Mouse (Mus musculus): ENCODE results near the gene Sh3bp1. TPM values are rescaled to one million over a fixed set of nuclear protein-coding genes. Genes with fewer than 3 reads are reported as not detected.

Gene Sh3bp1
- total and polyA plus RNA-seq, 2 experiments from 2014 or later, result 3.3 to 6.4 TPM

GRCm38 (mm10) chr15:78940325-78940724 lies 40.8 kb downstream of the Sh3bp1 start:
- Histone ChIP-seq H3K9ac (no peak overlapping the region), H3K27ac (ENCODE audit: low read depth, low read length) (no peak overlapping the region), H3K36me3 (ENCODE audit: insufficient read depth) (peaks cover 50% of the 10 kb centered on the region), H3K27me3 (ENCODE audit: insufficient read depth, low read length) (no peaks in the 10 kb centered on the region), H3K9me3 (ENCODE audit: low read length) (no peaks in the 10 kb centered on the region), H3K4me3 (ENCODE audit: low read depth, low read length) (no peak overlapping the region), H3K4me2 (ENCODE audit: low read depth) (no peak overlapping the region), H3K4me1 (ENCODE audit: insufficient read depth) (no peaks in the 10 kb centered on the region; the same call in none of the 2 replicates)
- DNase-seq, result no peak
- 92% methylated on average over 13 of the region's 13 CpGs for WGBS
- TF ChIP-seq CTCF (IDR thresholded peaks at IDR 0.05; ENCODE audit: low read depth), result no peak
- no peak for ATAC-seq

GRCm38 (mm10) chr15:78942663-78943062 lies 43.1 kb downstream of the Sh3bp1 start:
- H3K27ac ChIP-seq (ENCODE audit: low read depth, low read length), result no peak overlapping the region

GRCm38 (mm10) chr15:78946232-78946631 lies 46.7 kb downstream of the Sh3bp1 start:
- WGBS, result 35% methylated on average over 7 of the region's 7 CpGs
- H3K36me3 ChIP-seq (ENCODE audit: insufficient read depth), result peaks cover 7% of the 10 kb centered on the region; the same call in 1 of the 2 replicates
- H3K9ac ChIP-seq, result no peak overlapping the region
- TF ChIP-seq CTCF (IDR thresholded peaks at IDR 0.05; ENCODE audit: low read depth), result no peak
- no peaks in the 10 kb centered on the region for H3K9me3 ChIP-seq (ENCODE audit: low read length)
- H3K27me3 ChIP-seq (ENCODE audit: insufficient read depth, low read length), result no peaks in the 10 kb centered on the region
- H3K27ac ChIP-seq (ENCODE audit: low read depth, low read length), result no peak overlapping the region
- no peak for ATAC-seq
- no peak for DNase-seq
- H3K4me3 ChIP-seq (ENCODE audit: low read depth, low read length), result no peak overlapping the region
- H3K4me1 ChIP-seq (ENCODE audit: insufficient read depth), result peaks cover 11% of the 10 kb centered on the region; the same call in 1 of the 2 replicates
- H3K4me2 ChIP-seq (ENCODE audit: low read depth), result no peak overlapping the region

More at GRCm38 (mm10) chr15:78942663-78943062, 43.1 kb downstream of the Sh3bp1 start:
- H3K9me3 ChIP-seq (ENCODE audit: low read length), result no peaks in the 10 kb centered on the region
- no peaks in the 10 kb centered on the region for H3K27me3 ChIP-seq (ENCODE audit: insufficient read depth, low read length)
- peak overlapping the region; percentile 22; the same call in 1 of the 2 replicates for H3K9ac ChIP-seq
- DNase-seq, result peak; percentile 84
- peak; percentile 86 for TF ChIP-seq CTCF (IDR thresholded peaks at IDR 0.05; ENCODE audit: low read depth)
- 2% methylated on average over 9 of the region's 9 CpGs for WGBS
- peak overlapping the region; percentile 40; the same call in 1 of the 2 replicates for H3K4me2 ChIP-seq (ENCODE audit: low read depth)
- peak; percentile 57 for ATAC-seq
- no peaks in the 10 kb centered on the region for H3K4me1 ChIP-seq (ENCODE audit: insufficient read depth)
- H3K4me3 ChIP-seq (ENCODE audit: low read depth, low read length), result no peak overlapping the region
- H3K36me3 ChIP-seq (ENCODE audit: insufficient read depth), result peaks cover 38% of the 10 kb centered on the region

GRCm38 (mm10) chr15:78947657-78948056 lies 48.1 kb downstream of the Sh3bp1 start, which contains the start of gene Triobp:
Gene Triobp, plus strand, starts transcription at chr15:78947724.
- Histone ChIP-seq H3K27ac (ENCODE audit: low read depth, low read length) (peak within 1 kb of the TSS; percentile 73), H3K36me3 (ENCODE audit: insufficient read depth) (peaks cover 11% of the 10 kb centered on the region; the same call in 1 of the 2 replicates), H3K9me3 (ENCODE audit: low read length) (no peaks in the 10 kb centered on the region), H3K4me1 (ENCODE audit: insufficient read depth) (peaks cover 11% of the 10 kb centered on the region; the same call in 1 of the 2 replicates), H3K4me2 (ENCODE audit: low read depth) (peak within 1 kb of the TSS; percentile 76), H3K4me3 (ENCODE audit: low read depth, low read length) (peak within 1 kb of the TSS; percentile 77), H3K27me3 (ENCODE audit: insufficient read depth, low read length) (no peaks in the 10 kb centered on the region), H3K9ac (peak within 1 kb of the TSS; percentile 86)
- TF ChIP-seq CTCF (IDR thresholded peaks at IDR 0.05; ENCODE audit: low read depth), result no peak
- DNase-seq, result peak; percentile 92
- WGBS, result 1% methylated on average over 24 of the region's 24 CpGs
- ATAC-seq, result peak; percentile 97

GRCm38 (mm10) chr15:78948152-78948725 lies 48.7 kb downstream of the Sh3bp1 start:
- H3K9me3 ChIP-seq (ENCODE audit: low read length), result no peaks in the 10 kb centered on the region
- TF ChIP-seq CTCF (IDR thresholded peaks at IDR 0.05; ENCODE audit: low read depth), result no peak
- peak overlapping the region; percentile 86 for H3K9ac ChIP-seq
- H3K27me3 ChIP-seq (ENCODE audit: insufficient read depth, low read length), result no peaks in the 10 kb centered on the region
- H3K4me2 ChIP-seq (ENCODE audit: low read depth), result peak overlapping the region; percentile 76
- ATAC-seq (peak; percentile 43; the same call in 1 of the 2 replicates), DNase-seq (no peak)
- peak overlapping the region; percentile 73 for H3K27ac ChIP-seq (ENCODE audit: low read depth, low read length)
- H3K4me1 ChIP-seq (ENCODE audit: insufficient read depth), result peaks cover 11% of the 10 kb centered on the region; the same call in 1 of the 2 replicates
- H3K4me3 ChIP-seq (ENCODE audit: low read depth, low read length), result peak overlapping the region; percentile 77
- peaks cover 14% of the 10 kb centered on the region; the same call in 1 of the 2 replicates for H3K36me3 ChIP-seq (ENCODE audit: insufficient read depth)
- 3% methylated on average over 11 of the region's 11 CpGs for WGBS

GRCm38 (mm10) chr15:78948883-78949282 lies 49.3 kb downstream of the Sh3bp1 start:
- Histone ChIP-seq H3K36me3 (ENCODE audit: insufficient read depth) (peaks cover 14% of the 10 kb centered on the region; the same call in 1 of the 2 replicates), H3K27ac (ENCODE audit: low read depth, low read length) (no peak overlapping the region), H3K27me3 (ENCODE audit: insufficient read depth, low read length) (no peaks in the 10 kb centered on the region), H3K4me3 (ENCODE audit: low read depth, low read length) (peak overlapping the region; percentile 77), H3K4me2 (ENCODE audit: low read depth) (peak overlapping the region; percentile 76), H3K9ac (no peak overlapping the region), H3K9me3 (ENCODE audit: low read length) (no peaks in the 10 kb centered on the region), H3K4me1 (ENCODE audit: insufficient read depth) (peaks cover 11% of the 10 kb centered on the region; the same call in 1 of the 2 replicates)
- no peak for DNase-seq
- ATAC-seq, result no peak
- TF ChIP-seq CTCF (IDR thresholded peaks at IDR 0.05; ENCODE audit: low read depth), result no peak
- 94% methylated on average over 3 of the region's 3 CpGs for WGBS

- H3K36me3 ChIP-seq (ENCODE audit: insufficient read depth), result peaks cover 48% of the 10 kb centered on the region
- 77% methylated on average over 3 of the region's 3 CpGs for WGBS
- H3K4me2 ChIP-seq (ENCODE audit: low read depth), result no peak overlapping the region
Observed at GRCm38 (mm10) chr15:78955663-78956062, 56.1 kb downstream of the Sh3bp1 start.

More at GRCm38 (mm10) chr15:78955663-78956062, 56.1 kb downstream of the Sh3bp1 start:
- H3K9me3 ChIP-seq (ENCODE audit: low read length), result no peaks in the 10 kb centered on the region
- H3K4me1 ChIP-seq (ENCODE audit: insufficient read depth), result no peaks in the 10 kb centered on the region
- DNase-seq (no peak), ATAC-seq (no peak)
- H3K27ac ChIP-seq (ENCODE audit: low read depth, low read length), result no peak overlapping the region
- no peaks in the 10 kb centered on the region for H3K27me3 ChIP-seq (ENCODE audit: insufficient read depth, low read length)
- H3K4me3 ChIP-seq (ENCODE audit: low read depth, low read length), result no peak overlapping the region
- 0 out of 2 replicates have a peak, but pooled peaks have one; percentile 18 for TF ChIP-seq CTCF (IDR thresholded peaks at IDR 0.05; ENCODE audit: low read depth)
- no peak overlapping the region for H3K9ac ChIP-seq

Measured in forebrain, postnatal 0 days (tissue).